Mouse (Mus musculus) lung, embryonic 14.5 days (tissue): ENCODE measurements around the gene Itga3. TPM values are rescaled to one million over a fixed set of nuclear protein-coding genes. Genes with fewer than 3 reads are reported as not detected.

Source experiments
- ATAC-seq: fragments of 200-750 bp; cut with Nextera tagmentation; 2 replicates; pipeline ENCODE4 v1.8.0; 2017; ENCODE audit warnings: mild to moderate bottlenecking, moderate TSS enrichment, moderate library complexity; ENCODE audit not compliant: insufficient read depth
- DNase-seq: peaks from one replicate; pipeline ENCODE4 v3.0.0-alpha.2; 2015
- H3K27ac ChIP-seq: fragments of 300-500 bp; sonication (generic); 2 replicates; pipeline ENCODE4 v1.5.1; 2014; ENCODE audit warnings: low read depth, mild to moderate bottlenecking, moderate library complexity
- H3K27me3 ChIP-seq: fragments of 300-500 bp; sonication (generic); 2 replicates; pipeline ENCODE4 v1.6.1; 2014; ENCODE audit warnings: low read length, control low read depth; ENCODE audit not compliant: insufficient read depth
- H3K36me3 ChIP-seq: fragments of 300-500 bp; sonication (generic); 2 replicates; pipeline ENCODE4 v1.6.1; 2014; ENCODE audit warnings: control low read depth; ENCODE audit not compliant: insufficient read depth
- H3K4me1 ChIP-seq: fragments of 300-500 bp; sonication (generic); 2 replicates; pipeline ENCODE4 v1.6.1; 2014; ENCODE audit warnings: antibody characterized with exemption, control low read depth; ENCODE audit not compliant: insufficient read depth
- H3K4me2 ChIP-seq: fragments of 300-500 bp; sonication (generic); 2 replicates; pipeline ENCODE4 v1.6.1; 2014; ENCODE audit warnings: mild to moderate bottlenecking
- H3K4me3 ChIP-seq: fragments of 300-500 bp; sonication (generic); 2 replicates; pipeline ENCODE4 v1.5.1; 2014; ENCODE audit warnings: low read depth, low read length
- H3K9ac ChIP-seq: fragments of 300-500 bp; sonication (generic); 2 replicates; pipeline ENCODE4 v1.6.1; 2014
- H3K9me3 ChIP-seq: fragments of 300-500 bp; sonication (generic); 2 replicates; pipeline ENCODE4 v1.6.1; 2016; ENCODE audit warnings: low read depth, low read length, control low read depth
- CTCF ChIP-seq: IDR thresholded peaks from 2 replicates; pipeline ENCODE4 v1.5.1; 2016; ENCODE audit warnings: antibody characterized with exemption, low read depth
- WGBS: fragments of 180-500 bp; shearing (Covaris S2); extraction: QIAGEN DNeasy Blood & Tissue Kit; methylation state at CpG from one replicate; pipeline ENCODE4 v1.1.7; 2014; 5-methylcytosine and 5-hydroxymethylcytosine counted together
- polyA plus RNA-seq: library from polyadenylated mRNA; unstranded; fragments of >200 nt; fragmentation: Nextera tagmentation; extraction: Ambion mirVana; gene quantifications from 2 replicates; pipeline ENCODE4 v1.2.1, GENCODE M21; 2014

Gene Itga3
- polyA plus RNA-seq, 1 experiment from 2014 or later = 27.1 TPM

DNA sequence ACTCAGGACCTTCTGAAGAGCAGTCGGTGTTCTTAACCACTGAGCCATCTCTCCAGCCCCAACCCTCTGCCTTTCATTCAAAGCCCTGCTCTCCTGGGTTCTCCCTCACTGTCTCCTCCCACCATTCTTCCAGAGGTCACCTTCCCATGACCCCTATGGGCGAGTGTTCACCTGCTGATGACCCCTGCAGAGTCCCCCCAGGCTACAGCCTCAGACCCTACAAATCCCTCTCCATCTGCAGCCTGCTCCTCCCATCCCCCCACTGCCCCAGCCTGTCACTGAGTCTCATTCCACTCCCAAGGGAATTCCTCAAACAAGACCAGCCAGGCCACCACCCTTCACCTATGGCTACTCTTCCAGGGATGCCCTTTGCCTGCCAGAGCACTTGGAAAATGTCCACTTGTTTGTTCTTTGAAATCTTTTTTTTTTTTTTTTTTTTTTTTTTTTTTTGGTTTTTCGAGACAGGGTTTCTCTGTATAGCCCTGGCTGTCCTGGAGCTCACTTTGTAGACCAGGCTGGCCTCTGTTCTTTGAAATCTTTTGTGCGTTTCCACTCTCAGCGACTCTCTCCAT, 8.3 kb upstream of the Itga3 start:
- WGBS = 32% methylated on average over 5 of the region's 5 CpGs
- Histone ChIP-seq H3K4me2 (no peak overlapping the region), H3K27ac (no peak overlapping the region), H3K4me1 (peaks cover 30% of the 10 kb centered on the region), H3K9me3 (no peaks in the 10 kb centered on the region), H3K4me3 (no peak overlapping the region), H3K36me3 (no peaks in the 10 kb centered on the region), H3K27me3 (no peaks in the 10 kb centered on the region), H3K9ac (no peak overlapping the region)
- no peak for TF ChIP-seq CTCF
- ATAC-seq (no peak), DNase-seq (no peak)

GRCm38 (mm10) chr11:95084175-95084574, 7.6 kb upstream of the Itga3 start:
- H3K27ac ChIP-seq = no peak overlapping the region
- H3K36me3 ChIP-seq = no peaks in the 10 kb centered on the region
- 30% methylated on average over 4 of the region's 4 CpGs for WGBS
- no peak overlapping the region for H3K4me2 ChIP-seq
- no peaks in the 10 kb centered on the region for H3K27me3 ChIP-seq
- no peak overlapping the region for H3K9ac ChIP-seq
- no peak for DNase-seq
- H3K9me3 ChIP-seq = no peaks in the 10 kb centered on the region
- ATAC-seq = no peak
- no peak for TF ChIP-seq CTCF
- no peak overlapping the region for H3K4me3 ChIP-seq
- H3K4me1 ChIP-seq = peaks cover 36% of the 10 kb centered on the region

DNA sequence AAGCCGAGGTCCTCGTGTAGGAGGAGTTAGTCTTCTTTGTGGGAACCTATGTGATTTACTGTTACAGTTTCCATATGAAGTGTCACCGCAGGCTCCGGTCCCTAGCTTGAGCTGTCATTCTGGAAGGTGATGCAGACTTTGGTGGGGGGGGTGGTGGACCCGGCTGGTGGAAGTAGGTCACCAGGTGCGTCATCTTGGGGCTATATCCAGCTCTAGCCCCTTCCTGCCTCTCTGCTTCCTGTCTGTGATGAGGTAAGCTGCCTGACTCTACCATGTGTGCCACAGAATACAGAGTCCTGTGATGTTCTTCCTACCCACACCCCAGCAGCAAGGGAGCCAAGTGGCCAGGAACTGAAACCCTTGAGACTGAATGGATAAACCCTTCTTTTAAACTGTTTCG, 6.3 kb upstream of the Itga3 start:
- peaks cover 40% of the 10 kb centered on the region for H3K4me1 ChIP-seq
- no peak for ATAC-seq
- 85% methylated on average over 7 of the region's 7 CpGs for WGBS

DNA sequence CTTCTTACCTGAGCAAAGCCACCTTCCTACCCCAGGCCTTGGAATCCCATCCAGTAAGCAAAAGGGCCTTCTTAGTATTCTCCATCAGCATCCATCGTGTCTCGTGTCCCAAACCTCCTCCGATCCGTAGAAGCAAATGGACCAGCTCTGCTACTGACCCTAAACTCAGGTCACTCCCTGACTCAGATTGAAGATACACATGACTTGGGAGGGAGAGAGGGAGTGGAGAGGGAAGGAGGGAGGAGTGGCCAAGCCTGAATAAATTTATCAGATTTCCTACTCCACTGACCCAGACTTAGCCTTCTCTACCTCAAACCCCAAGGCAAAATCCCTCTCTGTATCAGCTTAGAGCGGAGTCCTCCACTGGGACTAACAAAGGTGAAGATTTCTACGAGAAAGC, 4.2 kb upstream of the Itga3 start:
- no peaks in the 10 kb centered on the region for H3K9me3 ChIP-seq
- no peak overlapping the region for H3K4me3 ChIP-seq
- no peak overlapping the region for H3K4me2 ChIP-seq
- DNase-seq (no peak), ATAC-seq (no peak)
- peaks cover 29% of the 10 kb centered on the region for H3K4me1 ChIP-seq
- no peaks in the 10 kb centered on the region for H3K36me3 ChIP-seq
- H3K9ac ChIP-seq = no peak overlapping the region
- H3K27ac ChIP-seq = no peak overlapping the region; the same call in 1 of the 2 replicates
- 69% methylated on average over 6 of the region's 6 CpGs for WGBS
- peaks cover 26% of the 10 kb centered on the region for H3K27me3 ChIP-seq
- TF ChIP-seq CTCF = no peak

More for the DNA sequence above, 6.3 kb upstream of the Itga3 start:
- peaks cover 5% of the 10 kb centered on the region; the same call in 1 of the 2 replicates for H3K27me3 ChIP-seq
- no peak overlapping the region for H3K4me3 ChIP-seq
- H3K9ac ChIP-seq = no peak overlapping the region
- no peaks in the 10 kb centered on the region for H3K9me3 ChIP-seq
- H3K4me2 ChIP-seq = no peak overlapping the region
- no peak for TF ChIP-seq CTCF
- H3K27ac ChIP-seq = no peak overlapping the region
- no peaks in the 10 kb centered on the region for H3K36me3 ChIP-seq
- no peak for DNase-seq

DNA sequence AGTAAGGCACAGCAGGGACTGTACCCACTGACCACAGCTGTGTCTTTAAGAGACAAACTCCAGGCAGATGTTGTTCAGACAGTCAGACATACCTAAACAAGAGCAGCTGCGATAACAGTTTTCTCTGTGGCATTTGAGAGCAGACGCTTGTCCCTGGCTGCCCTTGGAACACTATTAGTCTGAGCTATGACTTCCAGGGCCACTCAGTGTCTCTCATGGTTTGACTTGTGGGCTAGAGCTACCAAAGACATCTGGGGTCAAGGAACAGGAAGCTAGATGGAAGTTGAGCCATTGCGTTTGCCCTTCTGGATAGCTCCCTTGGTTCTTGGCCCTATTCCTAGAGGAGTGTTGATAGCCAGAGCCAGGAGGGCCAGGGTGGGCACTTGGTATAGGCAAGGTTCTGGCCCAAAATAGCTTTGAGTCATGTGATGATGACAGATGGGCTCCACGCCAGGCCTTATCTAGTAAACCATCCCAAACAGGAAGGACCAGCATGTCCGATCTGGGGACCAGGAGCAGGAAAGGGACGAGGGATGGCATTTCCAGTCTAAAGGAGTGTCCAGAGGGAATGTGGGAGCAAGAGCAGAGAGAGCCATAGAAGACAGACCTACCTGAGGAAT, 2.8 kb upstream of the Itga3 start:
- H3K4me2 ChIP-seq = no peak overlapping the region; the same call in 1 of the 2 replicates
- peak; percentile 60 for DNase-seq

GRCm38 (mm10) chr11:95077956-95078355, 1.4 kb upstream of the Itga3 start:
- 52% methylated on average over 7 of the region's 7 CpGs for WGBS
- Histone ChIP-seq H3K36me3 (no peaks in the 10 kb centered on the region), H3K9me3 (no peaks in the 10 kb centered on the region), H3K27ac (no peak overlapping the region), H3K4me1 (peaks cover 37% of the 10 kb centered on the region), H3K4me2 (peak overlapping the region; percentile 82; the same call in 1 of the 2 replicates), H3K4me3 (no peak overlapping the region), H3K27me3 (peaks cover 36% of the 10 kb centered on the region), H3K9ac (no peak overlapping the region)
- DNase-seq (no peak), ATAC-seq (no peak)
- no peak; the same call in 1 of the 2 replicates for TF ChIP-seq CTCF

More for the DNA sequence above, 2.8 kb upstream of the Itga3 start:
- H3K9me3 ChIP-seq = no peaks in the 10 kb centered on the region
- no peak for ATAC-seq
- H3K27me3 ChIP-seq = peaks cover 36% of the 10 kb centered on the region
- H3K36me3 ChIP-seq = no peaks in the 10 kb centered on the region
- no peak for TF ChIP-seq CTCF
- peak overlapping the region; percentile 9; the same call in 1 of the 2 replicates for H3K27ac ChIP-seq
- WGBS = 37% methylated on average over 6 of the region's 6 CpGs
- no peak overlapping the region for H3K4me3 ChIP-seq
- H3K4me1 ChIP-seq = peaks cover 34% of the 10 kb centered on the region
- H3K9ac ChIP-seq = no peak overlapping the region

GRCm38 (mm10) chr11:95076041-95076535, 513 bp downstream of the Itga3 start:
- H3K36me3 ChIP-seq = no peaks in the 10 kb centered on the region
- ATAC-seq = peak; percentile 30; the same call in 1 of the 2 replicates
- peak overlapping the region; percentile 60 for H3K4me3 ChIP-seq
- peak overlapping the region; percentile 65 for H3K9ac ChIP-seq
- under 1% methylated on average over 42 of the region's 42 CpGs for WGBS
- peaks cover 36% of the 10 kb centered on the region for H3K27me3 ChIP-seq
- H3K27ac ChIP-seq = peak overlapping the region; percentile 87
- peak overlapping the region; percentile 82 for H3K4me2 ChIP-seq
- no peaks in the 10 kb centered on the region for H3K9me3 ChIP-seq
- DNase-seq = peak; percentile 63
- peak; percentile 51 for TF ChIP-seq CTCF
- peaks cover 51% of the 10 kb centered on the region for H3K4me1 ChIP-seq
